Mouse (Mus musculus) ES-E14 (cell line): ENCODE data around the gene Actrt2.

Experiments
- CHD2 ChIP-seq: IDR thresholded peaks from 2 replicates; pipeline ENCODE4 v1.6.1; 2014; ENCODE audit warnings: mild to moderate bottlenecking, low read depth, low read length, inconsistent platforms
- MAFK ChIP-seq: IDR thresholded peaks from 2 replicates; pipeline ENCODE4 v1.6.1; 2014; ENCODE audit warnings: mild to moderate bottlenecking, low read depth, low read length, inconsistent platforms; ENCODE audit not compliant: insufficient read depth
- ZC3H11A ChIP-seq: IDR thresholded peaks from 2 replicates; pipeline ENCODE4 v1.6.1; 2012; ENCODE audit warnings: low read depth, mild to moderate bottlenecking, inconsistent platforms, low read length, borderline replicate concordance
- ZNF384 ChIP-seq: IDR thresholded peaks from 2 replicates; pipeline ENCODE4 v1.6.1; 2012; ENCODE audit warnings: low read depth, low read length, inconsistent platforms

DNA sequence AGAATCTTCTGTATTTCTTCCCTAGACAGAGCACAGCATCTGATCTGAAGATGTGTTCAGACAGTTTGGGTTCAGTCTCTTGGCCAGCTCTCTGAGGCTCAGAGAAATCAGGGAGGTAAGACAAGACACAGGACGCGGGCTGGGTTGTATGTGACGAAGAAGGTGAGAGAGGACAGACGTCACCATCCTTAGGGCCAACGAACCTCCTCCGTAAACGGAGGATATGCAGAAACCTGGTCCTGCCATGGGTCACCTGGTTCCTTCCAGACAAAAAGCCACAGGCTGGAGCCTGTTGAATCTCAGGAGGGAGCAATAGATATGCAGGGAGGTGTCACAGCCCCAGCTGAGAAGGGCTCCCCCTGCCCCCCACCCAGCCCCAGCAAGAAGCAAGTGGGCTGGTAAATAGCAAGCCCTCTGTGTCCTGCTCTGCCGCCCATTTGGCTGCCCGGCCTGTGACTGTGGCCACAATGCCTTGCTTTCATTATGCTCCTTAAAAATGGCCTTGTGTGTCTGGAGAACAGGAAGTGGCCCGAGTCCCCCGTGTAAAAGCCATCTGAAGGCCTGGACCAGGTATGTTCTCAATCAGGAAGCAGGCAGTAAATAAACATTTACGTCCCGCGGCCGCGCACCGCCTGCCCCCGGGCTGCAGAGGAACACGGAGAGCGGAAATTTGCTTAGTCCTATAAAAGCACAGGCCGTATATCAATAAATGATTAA, 41.9 kb upstream of the Actrt2 start:
- TF ChIP-seq ZNF384: no peak
- TF ChIP-seq ZC3H11A: no peak
- no peak for TF ChIP-seq CHD2
- TF ChIP-seq MAFK: no peak
